In genomic region chr13:52818760-52819159, GRCm38 (mm10) we compare ENCODE assay signal across 8 mouse cellular contexts.
DNase-seq lines count a peak whose midpoint lies in the region; ATAC-seq lines count a peak whose summit lies in the region.

No protein-coding gene starts in this region.

- intact Hi-C loops in left cerebral cortex, postnatal 4 days (cut with DNase I): no loop called here
- intact Hi-C loops in left cerebral cortex, postnatal 14 days (cut with DNase I): no loop called here

- ATAC-seq in megakaryocyte-erythroid progenitor cell, adult 5-6 weeks (replicated peaks; ENCODE audit: low FRiP score, low TSS enrichment, poor library complexity, severe bottlenecking): no peak

- peak; percentile 46 for DNase-seq in left cerebral cortex, postnatal 4 days
- no peak for DNase-seq in left cerebral cortex, postnatal 14 days (ENCODE audit: low spot score in 2 of 2)
- peak; percentile 79 to 89 for DNase-seq in cerebellum, postnatal 25 days
- peak; percentile 32 to 54 for DNase-seq in heart, adult 9 months (ENCODE audit: low spot score in 2 of 2)
- DNase-seq in kidney, postnatal 10 days: peak; percentile 72
- DNase-seq in lung, postnatal 36 days: peak; percentile 76
- DNase-seq in thymus, postnatal 14 days: no peak

Comparison
In these comparisons a context has a peak if more than half of its experiments do, and no peak if none do; other contexts are left out.
1. DNase-seq: peak in left cerebral cortex, postnatal 4 days (single experiment), cerebellum, postnatal 25 days (2 of 2), heart, adult 9 months (2 of 2), kidney, postnatal 10 days (single experiment) and lung, postnatal 36 days (single experiment); none in left cerebral cortex, postnatal 14 days (0 of 2) and thymus, postnatal 14 days (single experiment).